Mouse (Mus musculus) liver, postnatal 0 days (tissue): Measurements from ENCODE around the gene Adarb1.

ENCODE experiments used
- CTCF ChIP-seq: sonication (generic); IDR thresholded peaks from 2 replicates; pipeline ENCODE4 v1.5.1; 2016; ENCODE audit warnings: antibody characterized with exemption, low read depth
- EP300 ChIP-seq: IDR thresholded peaks from 2 replicates; pipeline ENCODE4 v1.6.1; 2016; ENCODE audit warnings: antibody characterized with exemption, low read depth, mild to moderate bottlenecking

DNA sequence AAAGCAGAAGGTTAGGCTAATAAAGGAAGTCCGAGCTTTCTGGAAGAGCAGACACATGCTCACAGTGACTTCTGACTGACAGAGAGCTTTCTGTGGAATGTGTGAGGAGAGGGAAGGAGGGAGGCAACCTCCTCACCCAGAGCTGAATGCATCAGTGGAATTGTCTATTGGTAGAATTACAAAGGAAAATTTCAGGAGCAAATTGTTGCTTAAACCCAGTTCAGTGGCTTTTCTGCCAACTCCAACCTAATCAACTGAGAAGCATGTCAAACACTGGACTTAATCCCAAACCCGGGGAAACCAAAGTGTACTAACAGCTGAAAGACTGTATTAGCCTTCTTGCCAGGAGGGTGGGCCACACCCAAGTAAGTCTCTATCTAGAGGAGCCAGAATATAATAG, 36.9 kb downstream of the Adarb1 start:
- TF ChIP-seq CTCF (no peak), EP300 (no peak)
